Mouse (Mus musculus): Measurements from ENCODE around the gene Bcl10. TPM values are rescaled to one million over a fixed set of nuclear protein-coding genes. Genes with fewer than 3 reads are reported as not detected.

Gene Bcl10
- 19.3 and 19.8 TPM in 2 replicates for polyA plus RNA-seq (2021; fragmentation: Nextera tagmentation)
- long read RNA-seq, experiment 1, transcript Bcl10-201 (3 exons, 1,949 nt), result major isoform, 179 of 189 reads
- long read RNA-seq, experiment 1, partial matches to known transcripts, result 2 of 189 reads
- long read RNA-seq, experiment 1, other reads (novel, unspliced or antisense), result 7 of 189 reads
- long read RNA-seq, experiment 2, transcript Bcl10-201 (3 exons, 1,949 nt), result major isoform, 30 of 35 reads
- long read RNA-seq, experiment 2, partial matches to known transcripts, result 3 of 35 reads
- long read RNA-seq, experiment 2, other reads (novel, unspliced or antisense), result 2 of 35 reads

GRCm38 (mm10) chr3:145922019-145922854, at the start of gene Bcl10:
Gene Bcl10, plus strand, starts transcription at chr3:145922804.

GRCm38 (mm10) chr3:145937505-145938404, 15.2 kb downstream of the Bcl10 start, which contains the start of gene 2410004B18Rik:
Gene 2410004B18Rik, plus strand, starts transcription at chr3:145938014.

Other genes starting within 250 kb of the Bcl10 start
- gene Ddah1, start 164.1 kb upstream of the Bcl10 start, polyA plus RNA-seq (2021; fragmentation: Nextera tagmentation), result 85.2 and 88.7 TPM in 2 replicates
- gene 2410004B18Rik, start 15.2 kb downstream of the Bcl10 start, polyA plus RNA-seq (2021; fragmentation: Nextera tagmentation), result 71.5 and 75.4 TPM in 2 replicates
- 0.31 and 0.43 TPM in 2 replicates for gene Syde2, start 65.1 kb downstream of the Bcl10 start, polyA plus RNA-seq (2021; fragmentation: Nextera tagmentation)
- gene Wdr63, start 185.3 kb downstream of the Bcl10 start, polyA plus RNA-seq (2021; fragmentation: Nextera tagmentation), result 0.07 and 0.13 TPM in 2 replicates
- gene Mcoln3, start 194.6 kb downstream of the Bcl10 start, polyA plus RNA-seq (2021; fragmentation: Nextera tagmentation), result not detected in 2 replicates
- gene Mcoln2, start 227.0 kb downstream of the Bcl10 start, polyA plus RNA-seq (2021; fragmentation: Nextera tagmentation), result 0.06 TPM in 1 of 2 replicates, not detected in the other

Data from left cerebral cortex, adult 6 months (tissue).